Comparison of ENCODE assay signal across 28 mouse cellular contexts in the genomic region with DNA sequence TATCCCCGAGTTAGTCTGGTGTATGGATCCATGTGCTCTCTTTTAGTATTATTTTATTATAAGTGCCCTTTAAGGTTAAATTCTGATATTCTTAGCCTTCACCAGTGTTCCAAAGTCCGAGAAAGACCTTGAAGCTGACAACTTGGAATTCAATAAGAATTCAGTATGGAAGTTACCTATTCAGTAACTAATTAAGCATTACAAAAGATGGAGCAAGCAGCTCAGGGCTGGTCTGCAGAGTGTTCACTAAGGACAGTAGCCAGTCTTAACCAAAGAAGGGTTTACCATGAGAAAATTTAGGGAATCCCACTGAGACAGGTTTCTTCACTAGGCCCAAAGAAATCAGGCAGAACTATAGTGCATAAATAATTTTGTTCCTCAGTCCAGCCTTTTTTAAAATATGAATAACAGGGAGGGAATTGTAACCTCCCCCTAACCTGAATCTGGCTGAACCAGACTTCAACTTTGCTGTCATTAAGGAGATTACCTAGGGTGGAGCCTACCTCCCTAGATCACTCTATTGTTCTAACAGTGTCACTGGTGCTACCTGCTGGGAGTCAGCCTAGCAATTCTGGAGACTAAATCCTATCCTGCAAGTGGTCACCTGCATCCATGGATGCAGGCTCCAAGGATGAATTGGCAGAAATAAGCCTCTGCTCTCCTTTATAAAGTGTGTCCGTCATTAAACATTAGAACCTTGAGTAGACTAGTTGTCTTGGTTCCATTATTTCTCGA.
"Had no signal": no experiment of that assay in that cellular context is flagged by ENCODE, and none has a peak within 500 bp of the region (broad histone marks: within the 10 kb centered on the region; RNA-seq: fewer than 3 reads in every experiment).

No protein-coding gene starts in this region.

- H3K4me1 ChIP-seq: heart, embryonic 10.5 days; heart, embryonic 12.5 days; hindbrain, embryonic 10.5 days; hindbrain, embryonic 12.5 days; intestine, embryonic 15.5 days; limb, embryonic 10.5 days; limb, embryonic 12.5 days; liver, embryonic 13.5 days; liver, embryonic 15.5 days had no signal

- H3K27me3 ChIP-seq: heart, embryonic 12.5 days; hindbrain, embryonic 12.5 days; intestine, embryonic 15.5 days; limb, embryonic 12.5 days; liver, embryonic 13.5 days; liver, embryonic 15.5 days had no signal

- ATAC-seq: hindbrain, embryonic 16.5 days; inflammation-experienced regulatory T-cells, adult 6 months; intestine, embryonic 15.5 days; intestine, postnatal 0 days had no signal

- H3K4me2 ChIP-seq: heart, embryonic 12.5 days; hindbrain, embryonic 12.5 days; hindbrain, embryonic 14.5 days; intestine, embryonic 15.5 days; limb, embryonic 12.5 days; liver, embryonic 11.5 days; liver, embryonic 13.5 days; liver, embryonic 15.5 days had no signal

- H3K9me3 ChIP-seq: heart, embryonic 10.5 days; heart, embryonic 12.5 days; hindbrain, embryonic 10.5 days; hindbrain, embryonic 12.5 days; intestine, embryonic 15.5 days; limb, embryonic 10.5 days; limb, embryonic 12.5 days; liver, embryonic 13.5 days; liver, embryonic 15.5 days had no signal

- H3K4me3 ChIP-seq: gastrocnemius, adult 2 months; heart, embryonic 10.5 days; heart, embryonic 12.5 days; hindbrain, embryonic 10.5 days; hindbrain, embryonic 12.5 days; intestine, embryonic 15.5 days; layer of hippocampus, adult 2 months; left cerebral cortex, adult 2 months; limb, embryonic 10.5 days; limb, embryonic 12.5 days; liver, embryonic 13.5 days; liver, embryonic 15.5 days had no signal

- H3K36me3 ChIP-seq: heart, embryonic 10.5 days; heart, embryonic 12.5 days; hindbrain, embryonic 10.5 days; hindbrain, embryonic 12.5 days; intestine, embryonic 15.5 days; limb, embryonic 10.5 days; limb, embryonic 12.5 days; liver, embryonic 13.5 days; liver, embryonic 15.5 days had no signal

- DNase-seq: gastrocnemius, adult 2 months; gastrocnemius, postnatal 10 days; gastrocnemius, postnatal 25 days; heart, adult 18-20 months; heart, postnatal 10 days; heart, postnatal 4 days; kidney, adult 18-20 months; kidney, adult 8-10 months; kidney, postnatal 10 days; kidney, postnatal 25 days; kidney, postnatal 4 days; liver; liver, embryonic 13.5 days had no signal

- H3K27ac ChIP-seq: gastrocnemius, adult 2 months; heart, embryonic 10.5 days; hindbrain, embryonic 10.5 days; hindbrain, embryonic 12.5 days; hindbrain, embryonic 14.5 days; intestine, embryonic 15.5 days; layer of hippocampus, adult 2 months; left cerebral cortex, adult 2 months; limb, embryonic 10.5 days; limb, embryonic 12.5 days; liver, embryonic 13.5 days; liver, embryonic 15.5 days had no signal

- H3K9ac ChIP-seq: heart, embryonic 12.5 days; hindbrain, embryonic 12.5 days; hindbrain, embryonic 14.5 days; intestine, embryonic 15.5 days; limb, embryonic 12.5 days; liver, embryonic 13.5 days; liver, embryonic 15.5 days had no signal
